Mouse (Mus musculus): ENCODE data around the gene Fam71b.
A peak's percentile ranks its signal among the peaks of the same experiment; 100 is the strongest.

Fam71b gene

GRCm38 (mm10) chr11:46431129-46431528 lies 34.8 kb downstream of the Fam71b start:
- peak; percentile 95 for DNase-seq (ENCODE audit: low spot score)

- no peak for DNase-seq (ENCODE audit: low spot score)
Measured at GRCm38 (mm10) chr11:46435363-46435762, 39.0 kb downstream of the Fam71b start.

GRCm38 (mm10) chr11:46436760-46437458 lies 40.5 kb downstream of the Fam71b start, which contains the start of gene Med7:
Gene Med7 (plus strand): TSS chr11:46436925.
- peak; percentile 98 for DNase-seq (ENCODE audit: low spot score)

- peak; percentile 71 for DNase-seq (ENCODE audit: low spot score)
Measured at GRCm38 (mm10) chr11:46437459-46438000, 41.2 kb downstream of the Fam71b start.

GRCm38 (mm10) chr11:46439005-46439543 lies 42.7 kb downstream of the Fam71b start:
- DNase-seq (ENCODE audit: low spot score) = no peak

GRCm38 (mm10) chr11:46441774-46442173 lies 45.4 kb downstream of the Fam71b start:
- DNase-seq (ENCODE audit: low spot score) = no peak

GRCm38 (mm10) chr11:46443152-46443551 lies 46.8 kb downstream of the Fam71b start:
- no peak for DNase-seq (ENCODE audit: low spot score)

GRCm38 (mm10) chr11:46443979-46444378 lies 47.6 kb downstream of the Fam71b start:
- no peak for DNase-seq (ENCODE audit: low spot score)

GRCm38 (mm10) chr11:46446150-46446549 lies 49.8 kb downstream of the Fam71b start:
- DNase-seq (ENCODE audit: low spot score) = no peak

- no peak for DNase-seq (ENCODE audit: low spot score)
Measured at GRCm38 (mm10) chr11:46447644-46448484, 51.5 kb downstream of the Fam71b start.

GRCm38 (mm10) chr11:46449461-46450080 lies 53.2 kb downstream of the Fam71b start:
- no peak for DNase-seq (ENCODE audit: low spot score)

GRCm38 (mm10) chr11:46454453-46455045 lies 58.2 kb downstream of the Fam71b start, which contains the start of gene Havcr2:
Gene Havcr2 (plus strand): TSS chr11:46454935.
- no peak for DNase-seq (ENCODE audit: low spot score)

Data from embryo, embryonic 10 days (tissue).